Mouse (Mus musculus): ENCODE measurements at regions not wholly inside any gene's neighbourhood (a gene's known extent, or its start where the extent isn't known, plus 50 kb on each side); places are given as distances from the start of the nearest gene placed in this dataset.

- TF ChIP-seq CTCF (IDR thresholded peaks at IDR 0.05) (no peak), POLR2A (IDR thresholded peaks at IDR 0.05; ENCODE audit: insufficient read depth, low read depth, low read length) (no peak), EP300 (IDR thresholded peaks at IDR 0.05; ENCODE audit: insufficient read depth, low read depth, low read length) (no peak)
Observed at GRCm38 (mm10) chr3:54559053-54559452, 133.6 kb upstream of the Supt20 start.
